Mouse (Mus musculus) neural tube, embryonic 12.5 days (tissue): Measurements from ENCODE around the gene Zhx3. TPM values are rescaled to one million over a fixed set of nuclear protein-coding genes. Genes with fewer than 3 reads are reported as not detected.

ENCODE experiments used
- ATAC-seq: fragments of 200-750 bp; cut with Nextera tagmentation; 2 replicates; pipeline ENCODE4 v1.8.0; 2017; ENCODE audit warnings: low read depth, mild to moderate bottlenecking, moderate TSS enrichment, moderate library complexity; ENCODE audit not compliant: low FRiP score
- H3K27ac ChIP-seq: fragments of 300-500 bp; sonication (generic); 2 replicates; pipeline ENCODE4 v1.5.1; 2016
- H3K27me3 ChIP-seq: fragments of 300-500 bp; sonication (generic); replicated peaks from 2 replicates; pipeline ENCODE4 v1.6.1; 2016; ENCODE audit warnings: mild to moderate bottlenecking
- H3K36me3 ChIP-seq: fragments of 300-500 bp; sonication (generic); 2 replicates; pipeline ENCODE4 v1.6.1; 2016; ENCODE audit warnings: mild to moderate bottlenecking
- H3K4me1 ChIP-seq: fragments of 300-500 bp; sonication (generic); 2 replicates; pipeline ENCODE4 v1.6.1; 2016
- H3K4me2 ChIP-seq: fragments of 300-500 bp; sonication (generic); replicated peaks from 2 replicates; pipeline ENCODE4 v1.6.1; 2016; ENCODE audit warnings: mild to moderate bottlenecking
- H3K4me3 ChIP-seq: fragments of 300-500 bp; sonication (generic); 2 replicates; pipeline ENCODE4 v1.5.1; 2016
- H3K9ac ChIP-seq: fragments of 300-500 bp; sonication (generic); 2 replicates; pipeline ENCODE4 v1.6.1; 2016; ENCODE audit warnings: mild to moderate bottlenecking
- H3K9me3 ChIP-seq: fragments of 300-500 bp; sonication (generic); 2 replicates; pipeline ENCODE4 v1.6.1; 2016; ENCODE audit warnings: mild to moderate bottlenecking
- WGBS: fragments of 180-500 bp; shearing (Covaris S2); methylation state at CpG from one replicate; pipeline ENCODE4 v1.1.7; 2016; 5-methylcytosine and 5-hydroxymethylcytosine counted together
- polyA plus RNA-seq: library from polyadenylated mRNA; unstranded; fragments of >200 nt; fragmentation: Nextera tagmentation; extraction: Ambion mirVana; gene quantifications from 2 replicates; pipeline ENCODE4 v1.2.1, GENCODE M21; 2016

Zhx3 gene
- polyA plus RNA-seq, 1 experiment from 2014 or later, result 16.2 TPM

DNA sequence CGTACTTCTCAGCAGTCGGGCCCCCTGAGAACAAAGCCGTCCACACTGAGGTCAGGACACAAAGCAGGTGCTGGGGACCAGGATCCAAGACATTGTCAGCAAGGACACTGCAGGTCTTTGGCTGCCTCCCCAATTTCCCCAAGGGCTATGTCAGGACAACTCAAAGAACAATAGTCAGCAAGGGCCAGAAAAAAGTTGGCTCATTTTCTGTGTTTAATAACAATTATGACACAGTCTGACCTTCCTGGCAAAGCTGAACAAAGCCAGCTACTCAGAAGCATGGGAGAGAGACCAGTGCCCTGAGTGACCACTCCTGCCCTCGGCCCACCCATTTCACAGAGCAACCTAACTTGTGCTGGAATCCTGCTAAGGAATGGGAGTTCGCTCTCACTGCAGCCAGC, 106.4 kb downstream of the Zhx3 start:
- Histone ChIP-seq H3K9me3 (no peaks in the 10 kb centered on the region), H3K4me1 (no peaks in the 10 kb centered on the region), H3K4me3 (no peak overlapping the region), H3K27me3 (no peaks in the 10 kb centered on the region), H3K9ac (no peak overlapping the region), H3K4me2 (no peak overlapping the region), H3K36me3 (peaks cover 52% of the 10 kb centered on the region), H3K27ac (no peak overlapping the region)
- 74% methylated on average over 5 of the region's 5 CpGs for WGBS
- ATAC-seq, result no peak

DNA sequence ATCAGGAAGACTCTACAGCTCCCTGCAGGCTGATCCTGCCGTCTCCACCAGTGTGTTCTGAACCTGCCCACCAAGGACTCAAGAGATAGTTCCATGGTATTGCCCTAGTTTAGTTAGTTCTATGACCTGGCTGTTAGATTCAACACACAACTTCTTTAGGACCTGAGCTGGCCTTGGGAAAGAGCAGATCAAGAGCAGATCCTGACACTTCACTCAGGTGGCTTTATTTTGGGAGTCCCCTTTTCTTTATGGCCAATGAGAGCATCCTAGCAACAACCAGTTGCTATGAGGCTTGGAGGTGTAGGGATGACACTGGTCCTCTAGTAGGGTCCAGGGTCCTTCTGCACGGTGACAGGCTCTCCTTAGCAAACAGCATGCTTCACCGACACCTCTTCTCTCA, 107.7 kb downstream of the Zhx3 start:
- H3K4me1 ChIP-seq, result no peaks in the 10 kb centered on the region
- WGBS, result 78% methylated on average over 3 of the region's 3 CpGs
- no peak overlapping the region for H3K4me2 ChIP-seq
- no peak overlapping the region for H3K27ac ChIP-seq
- no peaks in the 10 kb centered on the region for H3K9me3 ChIP-seq
- H3K4me3 ChIP-seq, result no peak overlapping the region
- H3K27me3 ChIP-seq, result no peaks in the 10 kb centered on the region
- ATAC-seq, result no peak
- no peak overlapping the region for H3K9ac ChIP-seq
- peaks cover 65% of the 10 kb centered on the region for H3K36me3 ChIP-seq

DNA sequence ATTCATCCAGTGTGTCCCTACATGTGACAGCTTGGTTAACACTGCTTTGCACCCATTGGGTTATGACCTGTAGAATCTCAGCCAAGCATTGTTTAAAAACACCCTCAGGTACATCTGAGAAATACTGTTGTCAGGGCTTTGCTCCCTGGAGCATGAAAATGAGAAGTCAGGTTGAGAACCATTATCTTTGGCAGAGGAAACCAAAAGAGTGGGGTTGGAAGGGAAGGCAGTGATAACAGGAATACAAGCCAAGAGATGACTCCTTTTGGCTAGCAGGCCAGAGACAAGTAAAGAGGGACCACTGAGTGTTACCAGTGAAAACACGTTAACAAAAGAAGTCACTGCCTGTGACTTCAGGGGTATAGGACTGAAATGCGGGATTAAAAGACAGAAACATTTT, 108.4 kb downstream of the Zhx3 start:
- ATAC-seq, result no peak
- WGBS, result 95% methylated on average over 2 of the region's 2 CpGs
- Histone ChIP-seq H3K4me1 (no peaks in the 10 kb centered on the region), H3K27me3 (no peaks in the 10 kb centered on the region), H3K9me3 (no peaks in the 10 kb centered on the region), H3K9ac (no peak overlapping the region), H3K27ac (no peak overlapping the region), H3K4me3 (no peak overlapping the region), H3K36me3 (peaks cover 71% of the 10 kb centered on the region), H3K4me2 (no peak overlapping the region)

DNA sequence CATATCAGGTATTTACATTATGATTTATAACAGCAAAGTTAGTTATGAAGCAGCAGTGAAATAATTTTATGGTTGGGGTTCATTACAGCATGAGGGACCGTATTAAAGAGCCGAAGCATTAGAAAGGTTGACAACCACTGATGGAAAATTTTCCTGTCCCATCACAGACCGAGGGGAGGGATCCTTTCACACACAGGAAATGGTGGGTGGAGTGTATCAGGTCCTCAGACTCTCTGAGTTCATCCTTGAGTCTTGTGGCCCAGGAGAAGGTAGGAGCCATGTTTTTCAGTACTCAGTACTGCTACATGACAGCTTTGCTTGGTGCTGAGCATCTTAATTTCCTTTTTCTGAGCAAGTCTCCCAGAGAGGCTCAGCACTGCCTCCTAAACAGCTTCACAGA, 109.0 kb downstream of the Zhx3 start:
- H3K27me3 ChIP-seq, result no peaks in the 10 kb centered on the region
- no peak for ATAC-seq
- H3K4me1 ChIP-seq, result no peaks in the 10 kb centered on the region
- H3K4me3 ChIP-seq, result no peak overlapping the region
- H3K9me3 ChIP-seq, result no peaks in the 10 kb centered on the region
- WGBS, result 90% methylated on average over 3 of the region's 3 CpGs
- no peak overlapping the region for H3K4me2 ChIP-seq
- no peak overlapping the region for H3K9ac ChIP-seq
- H3K36me3 ChIP-seq, result peaks cover 71% of the 10 kb centered on the region
- H3K27ac ChIP-seq, result no peak overlapping the region

- no peaks in the 10 kb centered on the region for H3K27me3 ChIP-seq
- H3K9ac ChIP-seq, result no peak overlapping the region
- 87% methylated on average over 9 of the region's 9 CpGs for WGBS
- H3K27ac ChIP-seq, result no peak overlapping the region
- peaks cover 95% of the 10 kb centered on the region for H3K36me3 ChIP-seq
- H3K9me3 ChIP-seq, result no peaks in the 10 kb centered on the region
- H3K4me2 ChIP-seq, result no peak overlapping the region
- no peak overlapping the region for H3K4me3 ChIP-seq
- no peak for ATAC-seq
- H3K4me1 ChIP-seq, result no peaks in the 10 kb centered on the region
Measured at GRCm38 (mm10) chr2:160760433-160761184, 112.2 kb downstream of the Zhx3 start.

GRCm38 (mm10) chr2:160756583-160757203, 116.1 kb downstream of the Zhx3 start:
- Histone ChIP-seq H3K4me3 (no peak overlapping the region), H3K4me1 (no peaks in the 10 kb centered on the region), H3K9me3 (no peaks in the 10 kb centered on the region), H3K4me2 (no peak overlapping the region), H3K27me3 (no peaks in the 10 kb centered on the region), H3K9ac (no peak overlapping the region), H3K27ac (no peak overlapping the region), H3K36me3 (peaks cover 100% of the 10 kb centered on the region)
- ATAC-seq, result no peak
- 94% methylated on average over 6 of the region's 6 CpGs for WGBS

DNA sequence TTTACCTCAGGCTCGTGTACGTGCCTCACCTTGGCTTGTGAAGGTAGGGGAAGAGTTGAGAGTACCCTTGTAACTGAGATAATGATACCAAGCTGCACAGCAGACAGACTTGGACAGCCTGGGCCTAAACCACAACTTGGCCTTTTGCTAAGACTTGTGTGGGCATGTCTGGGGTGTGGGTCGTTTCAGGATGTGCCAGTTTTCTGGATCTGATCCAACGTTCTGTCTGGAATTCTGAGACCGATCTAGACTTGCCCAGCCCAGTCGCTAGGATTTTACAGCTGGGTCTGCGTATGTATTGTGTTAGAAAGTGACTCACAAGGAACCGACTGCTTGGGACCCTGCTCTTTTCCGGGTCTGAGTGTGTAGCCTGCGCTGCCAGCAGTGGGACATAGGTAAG, 125.7 kb downstream of the Zhx3 start:
- no peak overlapping the region for H3K9ac ChIP-seq
- peaks cover 71% of the 10 kb centered on the region for H3K36me3 ChIP-seq
- H3K27me3 ChIP-seq, result no peaks in the 10 kb centered on the region
- no peaks in the 10 kb centered on the region for H3K9me3 ChIP-seq
- no peak overlapping the region for H3K27ac ChIP-seq
- no peak overlapping the region for H3K4me3 ChIP-seq
- H3K4me2 ChIP-seq, result no peak overlapping the region
- H3K4me1 ChIP-seq, result no peaks in the 10 kb centered on the region; the same call in 1 of the 2 replicates
- no peak for ATAC-seq
- WGBS, result 96% methylated on average over 10 of the region's 10 CpGs

GRCm38 (mm10) chr2:160746637-160747036, 126.2 kb downstream of the Zhx3 start:
- Histone ChIP-seq H3K9ac (no peak overlapping the region), H3K4me1 (no peaks in the 10 kb centered on the region; the same call in 1 of the 2 replicates), H3K9me3 (no peaks in the 10 kb centered on the region), H3K36me3 (peaks cover 69% of the 10 kb centered on the region), H3K4me2 (no peak overlapping the region), H3K27ac (no peak overlapping the region), H3K4me3 (no peak overlapping the region), H3K27me3 (no peaks in the 10 kb centered on the region)
- WGBS, result 98% methylated on average over 5 of the region's 5 CpGs
- ATAC-seq, result no peak

- Histone ChIP-seq H3K4me2 (no peak overlapping the region), H3K36me3 (peaks cover 62% of the 10 kb centered on the region), H3K4me1 (peaks cover 5% of the 10 kb centered on the region; the same call in 1 of the 2 replicates), H3K9me3 (no peaks in the 10 kb centered on the region), H3K27ac (no peak overlapping the region), H3K27me3 (no peaks in the 10 kb centered on the region), H3K9ac (no peak overlapping the region), H3K4me3 (no peak overlapping the region)
- WGBS, result 96% methylated on average over 1 of the region's 1 CpGs
- no peak for ATAC-seq
Measured at GRCm38 (mm10) chr2:160745497-160745896, 127.3 kb downstream of the Zhx3 start.

DNA sequence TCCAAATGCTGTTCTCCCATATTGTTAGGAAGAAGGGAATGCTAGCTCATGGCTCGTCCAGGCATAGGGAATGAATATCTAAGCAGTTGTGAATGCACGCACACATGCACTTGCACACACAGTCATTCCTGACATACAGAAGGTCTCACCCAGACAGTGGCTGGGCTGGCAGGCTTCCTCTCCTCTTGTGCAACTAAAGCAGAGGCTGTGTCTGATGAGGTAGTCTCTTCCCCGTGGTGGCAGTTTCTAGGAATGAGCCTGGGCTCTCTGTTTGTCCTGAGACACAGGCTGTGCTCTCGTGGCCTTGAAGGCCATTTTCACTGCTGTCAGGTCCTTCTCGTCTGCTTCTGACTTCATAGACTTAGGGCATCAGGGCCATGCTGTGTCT, 128.0 kb downstream of the Zhx3 start:
- Histone ChIP-seq H3K4me1 (peaks cover 5% of the 10 kb centered on the region; the same call in 1 of the 2 replicates), H3K27ac (no peak overlapping the region), H3K36me3 (peaks cover 58% of the 10 kb centered on the region), H3K9me3 (no peaks in the 10 kb centered on the region), H3K27me3 (no peaks in the 10 kb centered on the region), H3K4me3 (no peak overlapping the region), H3K9ac (no peak overlapping the region), H3K4me2 (no peak overlapping the region)
- 89% methylated on average over 5 of the region's 5 CpGs for WGBS
- ATAC-seq, result no peak

DNA sequence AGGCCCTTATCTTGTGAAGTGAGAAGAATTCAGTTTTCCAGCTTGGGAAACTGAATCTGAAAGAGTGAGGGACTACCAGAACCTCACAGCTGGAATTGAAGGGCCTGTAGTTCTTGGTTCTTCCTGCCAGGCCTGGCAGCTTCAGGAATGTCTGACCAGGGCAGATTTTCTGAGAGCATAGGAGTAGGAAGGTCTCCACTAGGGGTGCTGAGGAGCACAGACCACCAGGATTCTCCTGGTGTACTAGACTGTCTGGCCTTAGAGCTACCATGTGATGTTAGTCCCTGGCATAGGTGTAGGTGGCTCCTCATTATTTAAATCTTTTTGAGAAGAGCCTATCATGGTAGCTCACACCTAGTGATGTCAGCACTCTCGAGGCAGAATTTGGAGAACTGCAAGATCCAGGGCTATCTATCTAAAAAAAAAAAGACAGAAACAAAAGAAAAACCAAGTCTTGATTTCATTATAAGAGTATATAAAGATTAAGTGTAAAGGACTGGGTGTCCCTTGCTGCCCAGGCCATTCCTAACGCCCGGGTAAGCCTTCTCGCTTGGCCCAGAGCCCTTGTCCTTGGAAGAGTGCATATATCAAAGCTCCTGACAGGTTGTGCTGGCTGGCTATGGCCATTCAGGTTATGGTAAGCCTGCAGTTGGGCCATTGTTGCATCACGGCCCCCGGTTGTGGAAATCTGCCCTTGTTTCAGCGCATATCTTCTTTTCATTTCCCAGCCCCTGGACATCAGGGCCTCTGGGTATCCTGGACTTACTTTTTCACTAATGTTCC, 128.6 kb downstream of the Zhx3 start:
- no peak overlapping the region for H3K9ac ChIP-seq
- peaks cover 10% of the 10 kb centered on the region; the same call in 1 of the 2 replicates for H3K4me1 ChIP-seq
- no peaks in the 10 kb centered on the region for H3K27me3 ChIP-seq
- WGBS, result 79% methylated on average over 7 of the region's 7 CpGs
- H3K4me3 ChIP-seq, result no peak overlapping the region
- H3K27ac ChIP-seq, result no peak overlapping the region
- no peak overlapping the region for H3K4me2 ChIP-seq
- no peak for ATAC-seq
- H3K36me3 ChIP-seq, result peaks cover 57% of the 10 kb centered on the region
- H3K9me3 ChIP-seq, result no peaks in the 10 kb centered on the region

DNA sequence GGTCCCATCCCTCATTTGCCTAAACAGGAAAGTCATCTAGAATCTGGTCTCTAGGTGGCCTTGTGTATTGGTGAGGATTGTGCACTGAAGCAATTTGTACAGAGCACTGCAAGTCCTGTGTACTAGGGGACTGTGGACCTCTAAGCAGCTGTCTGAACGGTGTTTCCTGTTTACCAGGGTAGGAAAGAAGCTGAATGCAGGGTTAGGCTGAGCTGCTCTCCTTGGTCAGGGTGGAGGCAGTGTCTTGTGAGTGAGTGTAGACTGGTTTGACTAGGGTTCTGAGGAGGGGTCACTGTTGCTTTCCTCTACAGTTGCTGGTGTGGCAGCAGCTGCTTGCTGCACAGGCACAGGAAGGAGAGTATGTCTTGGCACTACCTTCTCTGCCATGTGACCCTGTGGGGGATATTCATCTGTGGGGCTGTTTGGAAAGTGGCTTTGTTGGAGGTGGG, 130.6 kb downstream of the Zhx3 start:
- Histone ChIP-seq H3K4me2 (no peak overlapping the region), H3K27ac (no peak overlapping the region), H3K4me3 (no peak overlapping the region), H3K27me3 (no peaks in the 10 kb centered on the region), H3K36me3 (peaks cover 50% of the 10 kb centered on the region), H3K9ac (no peak overlapping the region), H3K9me3 (no peaks in the 10 kb centered on the region), H3K4me1 (peaks cover 24% of the 10 kb centered on the region)
- no peak for ATAC-seq
- WGBS, result 78% methylated on average over 1 of the region's 1 CpGs
